Mouse (Mus musculus): ENCODE measurements at regions not wholly inside any gene's neighbourhood (a gene's known extent, or its start where the extent isn't known, plus 50 kb on each side); places are given as distances from the start of the nearest gene placed in this dataset.
A peak's percentile ranks its signal among the peaks of the same experiment; 100 is the strongest.

DNA sequence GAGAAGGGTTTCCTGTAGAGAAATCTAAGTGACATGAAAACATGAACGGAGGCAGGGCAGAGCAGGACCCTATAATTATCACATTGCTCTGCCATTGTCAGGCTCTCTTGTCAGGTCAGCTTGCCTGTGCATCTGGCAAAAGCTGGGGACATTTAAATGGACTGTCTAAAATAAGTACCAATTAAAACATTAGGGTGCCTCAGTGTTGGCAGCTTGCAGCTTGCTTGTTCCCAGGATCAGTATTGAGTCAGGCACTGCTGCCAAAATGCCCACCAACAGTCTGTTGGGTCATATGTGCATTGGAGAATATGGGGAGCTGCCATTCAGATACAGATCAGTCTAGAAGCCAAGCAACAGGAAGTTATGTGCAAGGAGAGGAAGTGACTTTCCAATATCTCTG lies 349.5 kb upstream of the B3gat1 start:
- no peak for DNase-seq

- DNase-seq, result no peak
Measured at GRCm38 (mm10) chr9:26398635-26399034, 334.9 kb upstream of the B3gat1 start.

GRCm38 (mm10) chr9:26422897-26423823 lies 310.4 kb upstream of the B3gat1 start:
- no peak for DNase-seq

GRCm38 (mm10) chr9:26435507-26435906 lies 298.0 kb upstream of the B3gat1 start:
- DNase-seq, result no peak

DNA sequence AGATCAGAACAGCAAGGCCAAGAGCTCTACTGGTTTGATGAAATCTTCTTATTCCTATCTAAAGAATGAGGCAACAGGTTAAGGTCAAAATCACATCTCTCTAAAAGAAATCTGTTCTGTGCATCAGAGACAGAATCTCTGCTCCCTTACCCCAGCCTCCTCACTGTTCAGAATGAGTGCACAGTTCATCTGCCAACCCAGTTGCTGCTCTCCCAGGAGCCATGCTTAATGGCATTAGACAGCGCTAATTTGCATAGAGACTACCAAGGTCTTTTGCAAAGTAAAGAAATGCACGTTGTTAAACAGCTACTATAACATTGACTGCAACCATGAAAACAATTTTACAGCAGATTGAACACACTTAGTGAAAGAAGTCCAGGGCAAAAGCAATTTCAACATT lies 296.3 kb upstream of the B3gat1 start:
- DNase-seq, result no peak

DNA sequence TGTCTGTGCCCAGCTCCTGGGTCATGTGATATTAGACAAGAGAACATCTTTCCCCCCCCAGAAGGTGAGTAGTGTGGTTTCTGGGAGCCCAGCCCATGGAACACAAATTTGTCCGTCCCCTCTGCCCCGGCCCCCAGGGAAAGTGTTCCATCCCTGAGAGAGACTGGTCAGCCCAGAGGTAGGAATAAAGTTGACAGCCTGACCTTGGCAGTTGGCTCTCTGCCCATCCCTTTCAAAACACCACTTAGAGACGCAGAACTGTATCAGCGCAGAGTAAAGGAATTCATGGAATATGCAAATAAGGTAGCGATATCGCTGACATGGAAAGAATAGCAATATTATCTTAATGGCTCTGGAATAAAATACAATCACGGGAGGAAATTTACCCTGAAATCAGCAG lies 279.6 kb upstream of the B3gat1 start:
- no peak for DNase-seq

DNA sequence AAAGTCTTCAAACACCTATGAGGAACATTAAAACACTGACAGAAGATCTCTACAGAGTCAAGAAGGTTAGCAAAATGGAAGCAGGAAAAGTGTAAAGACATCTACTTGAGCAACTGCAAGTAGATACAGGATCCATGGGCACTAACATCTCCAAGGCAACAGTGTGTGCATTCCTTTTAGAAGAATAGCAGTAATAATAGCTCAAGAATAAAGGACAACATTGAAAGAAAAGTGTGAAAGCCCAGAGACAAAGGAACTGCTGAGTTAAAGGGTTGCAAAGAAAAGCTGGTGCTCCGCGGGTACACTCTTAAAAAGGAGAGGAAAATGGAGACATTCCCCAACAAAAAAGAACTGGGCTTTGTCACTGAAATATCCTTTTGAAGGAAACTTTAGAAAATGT lies 272.4 kb upstream of the B3gat1 start:
- DNase-seq, result no peak

GRCm38 (mm10) chr9:26470694-26471392 lies 262.7 kb upstream of the B3gat1 start:
- DNase-seq, result no peak

DNA sequence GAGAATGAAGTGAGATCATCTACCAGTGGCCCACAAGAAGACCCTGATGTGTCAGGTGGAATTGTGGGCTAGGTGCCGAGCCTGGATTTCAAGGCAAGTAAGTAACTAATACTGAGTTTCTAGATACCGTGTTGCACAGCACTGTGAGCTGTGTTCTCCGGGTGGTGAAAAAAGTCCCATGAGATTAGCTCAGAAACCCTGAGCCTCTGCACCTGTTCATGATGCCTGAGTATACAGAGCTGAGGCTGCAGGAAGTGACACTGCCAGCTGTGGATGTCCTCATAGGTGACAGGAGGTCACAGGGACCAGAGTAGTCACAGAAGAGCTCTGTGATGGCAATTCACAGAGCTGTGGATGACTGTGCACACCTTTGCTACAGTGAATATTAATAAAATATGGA lies 257.2 kb upstream of the B3gat1 start:
- DNase-seq, result no peak

DNA sequence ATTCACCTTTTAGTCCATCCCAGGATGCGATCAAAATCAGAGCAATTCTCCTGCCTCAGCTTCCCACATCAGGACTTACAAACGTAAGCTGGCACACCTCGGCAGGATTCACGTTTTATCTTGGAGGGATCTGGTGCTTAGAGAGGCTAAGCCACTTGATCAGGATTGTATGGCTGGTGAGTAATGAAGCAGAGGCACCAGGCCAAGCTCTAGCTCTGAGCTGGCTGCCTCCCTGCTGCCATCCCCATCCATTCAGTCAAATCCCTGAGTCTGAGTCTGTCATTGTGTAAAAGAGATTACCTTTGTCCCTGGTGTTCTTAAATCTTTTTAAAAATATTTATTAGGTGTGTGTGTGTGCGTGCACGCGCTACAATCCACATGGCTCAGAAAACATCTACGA lies 252.6 kb upstream of the B3gat1 start:
- no peak for DNase-seq

GRCm38 (mm10) chr9:26481890-26482289 lies 251.6 kb upstream of the B3gat1 start:
- DNase-seq, result no peak

DNA sequence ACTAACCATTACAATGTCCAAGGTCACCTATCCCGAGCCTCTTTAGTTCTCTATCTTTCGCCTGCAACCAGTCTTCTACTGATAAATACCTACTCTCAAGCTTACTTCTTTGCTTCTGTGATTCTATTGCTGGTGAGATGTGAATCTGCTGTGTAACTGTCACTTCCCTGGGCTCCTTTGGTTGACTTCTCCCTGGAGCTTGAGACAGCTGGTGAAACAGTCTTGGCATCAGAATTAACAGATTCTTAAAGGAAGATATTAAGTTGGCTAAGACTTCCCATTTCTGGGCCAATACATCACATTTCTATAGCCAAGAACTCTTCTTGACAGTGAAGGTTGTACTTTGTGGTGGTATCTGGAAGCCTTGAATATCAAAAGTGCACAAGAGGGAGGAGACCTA lies 239.8 kb upstream of the B3gat1 start:
- DNase-seq, result no peak

DNA sequence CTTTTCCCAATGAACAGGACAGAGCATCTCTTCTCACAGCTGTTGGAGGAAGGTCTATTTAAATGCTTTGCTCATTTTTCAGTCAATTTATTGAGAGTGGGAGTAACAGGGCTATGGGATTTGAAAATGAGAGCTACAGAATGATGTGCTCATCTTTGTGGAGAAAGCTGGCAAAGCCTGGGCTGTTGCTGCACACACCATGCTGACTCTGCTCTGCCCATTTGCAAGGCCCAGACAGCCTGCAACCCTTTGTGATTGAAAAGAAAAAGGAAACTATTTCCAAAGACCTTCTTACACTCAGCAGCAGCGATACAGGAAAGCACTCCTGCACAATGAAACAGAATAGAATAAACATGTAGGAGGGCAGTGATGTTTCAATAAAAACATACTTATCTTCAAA lies 231.5 kb upstream of the B3gat1 start:
- no peak for DNase-seq

- no peak for DNase-seq
Measured at GRCm38 (mm10) chr9:26505941-26506340, 227.6 kb upstream of the B3gat1 start.

- no peak for DNase-seq
Measured at GRCm38 (mm10) chr9:26518651-26519050, 214.9 kb upstream of the B3gat1 start.

- DNase-seq, result peak; percentile 46
Measured at GRCm38 (mm10) chr9:26519581-26520501, 213.7 kb upstream of the B3gat1 start.

GRCm38 (mm10) chr9:26524089-26524488 lies 209.4 kb upstream of the B3gat1 start:
- peak; percentile 6 for DNase-seq

- DNase-seq, result no peak
Measured at GRCm38 (mm10) chr9:26528761-26529160, 204.8 kb upstream of the B3gat1 start.

DNA sequence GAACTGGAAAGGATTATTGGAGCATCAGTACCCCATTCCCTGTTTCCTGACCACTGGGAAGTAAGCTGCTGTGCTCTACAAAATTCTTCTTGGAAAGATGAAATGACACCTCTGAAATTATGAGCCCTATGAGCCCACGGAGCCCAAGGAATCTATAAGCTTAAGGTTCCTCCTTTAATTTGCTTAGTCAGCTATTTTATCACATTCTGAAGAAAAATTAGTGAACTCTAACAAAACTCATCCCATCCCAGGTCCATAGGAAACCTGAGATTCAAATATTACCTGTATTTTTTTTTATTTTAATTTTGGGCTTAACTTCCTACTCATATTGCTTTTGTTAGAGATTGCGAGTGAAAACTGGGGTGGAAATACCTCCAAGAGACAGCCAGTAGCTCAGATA lies 194.5 kb upstream of the B3gat1 start:
- DNase-seq, result no peak

DNA sequence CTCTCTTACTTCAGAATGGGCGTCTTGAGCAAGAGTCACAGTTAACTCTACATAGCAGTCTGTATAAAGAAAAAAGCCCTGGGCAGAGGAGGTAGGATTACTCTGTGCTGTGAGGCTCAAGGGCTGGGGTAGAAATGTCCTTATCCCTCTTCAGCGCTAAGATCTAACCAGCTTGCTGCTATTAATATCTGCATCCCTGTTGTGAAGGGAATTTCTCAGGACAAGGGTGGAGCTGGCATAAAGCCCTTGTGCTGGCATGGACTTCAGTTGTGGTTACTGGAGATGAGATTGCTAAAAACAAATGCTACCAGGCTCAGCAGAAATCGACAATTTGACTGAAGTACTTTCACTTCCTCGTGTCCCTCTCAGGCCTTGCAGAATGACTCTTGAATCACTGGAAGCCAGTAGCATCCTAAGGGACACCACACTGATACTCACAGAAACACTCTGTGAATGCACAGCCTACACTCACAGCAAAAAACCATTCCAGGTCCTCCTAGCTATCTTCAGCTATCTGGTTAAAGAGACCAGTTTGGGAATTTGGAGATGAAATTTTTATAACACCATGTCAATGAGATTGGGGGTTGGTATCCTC lies 185.1 kb upstream of the B3gat1 start:
- no peak for DNase-seq

DNA sequence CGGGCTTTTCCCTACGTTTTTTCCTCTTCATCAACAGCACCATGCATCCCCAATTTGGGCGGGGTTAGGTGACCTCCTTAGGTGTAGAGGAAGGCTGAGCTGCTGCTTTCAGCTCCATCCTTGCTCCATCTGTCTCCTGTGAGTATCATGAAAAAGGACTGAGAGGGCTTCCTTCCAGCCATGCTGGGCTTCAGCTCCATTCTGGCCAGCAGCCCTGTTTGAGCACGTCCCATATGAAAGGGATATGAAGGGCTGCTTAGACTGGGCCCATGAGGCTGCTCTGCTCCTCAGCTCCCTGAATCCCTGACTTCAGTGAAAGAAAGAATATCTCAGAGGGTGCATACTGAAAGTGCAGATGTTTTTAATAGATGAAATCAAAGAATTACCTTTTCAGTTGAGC lies 184.4 kb upstream of the B3gat1 start:
- DNase-seq, result no peak

DNA sequence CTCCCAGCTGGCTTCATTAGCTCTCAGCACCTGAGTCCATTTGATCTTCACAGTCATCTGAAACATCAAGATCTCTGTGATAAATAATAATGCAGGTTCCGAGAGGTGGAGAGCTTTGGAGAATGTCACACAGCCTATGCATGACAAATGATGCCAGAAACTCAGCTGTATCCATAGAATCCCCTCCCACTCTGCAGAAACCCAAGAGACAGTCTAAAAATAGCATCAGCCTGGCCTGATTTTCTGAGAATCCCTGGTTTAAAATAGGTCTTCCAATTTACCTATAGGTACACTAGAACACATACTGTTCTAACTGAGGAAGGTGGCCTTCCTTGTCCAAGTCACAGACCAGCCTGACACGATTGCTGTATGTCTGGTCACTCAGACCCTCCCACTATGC lies 184.0 kb upstream of the B3gat1 start:
- no peak for DNase-seq

- DNase-seq, result no peak
Measured at GRCm38 (mm10) chr9:26575990-26576389, 157.5 kb upstream of the B3gat1 start.

All from kidney, postnatal 10 days (tissue).